Mouse (Mus musculus): ENCODE data around the gene Vipr2.

Vipr2 gene

GRCm38 (mm10) chr12:116077074-116077854 is at the start of gene Vipr2:
Gene Vipr2, plus strand, starts transcription at chr12:116077726.
- DNase-seq (ENCODE audit: low spot score) = no peak

GRCm38 (mm10) chr12:116028095-116028494 is 49.4 kb upstream of the Vipr2 start:
- DNase-seq (ENCODE audit: low spot score) = peak; percentile 71

GRCm38 (mm10) chr12:116035346-116035745 is 42.2 kb upstream of the Vipr2 start:
- DNase-seq (ENCODE audit: low spot score) = no peak

- DNase-seq (ENCODE audit: low spot score) = no peak
These were observed 32.7 kb upstream of the Vipr2 start for GRCm38 (mm10) chr12:116044785-116045184.

GRCm38 (mm10) chr12:116047440-116048377 is 29.8 kb upstream of the Vipr2 start, which contains the start of gene Zfp386:
Gene Zfp386, plus strand, starts transcription at chr12:116047724.
- DNase-seq (ENCODE audit: low spot score) = peak; percentile 100

- peak; percentile 70 for DNase-seq (ENCODE audit: low spot score)
These were observed 28.8 kb upstream of the Vipr2 start for GRCm38 (mm10) chr12:116048766-116049165.

GRCm38 (mm10) chr12:116049236-116049635 is 28.3 kb upstream of the Vipr2 start:
- peak; percentile 82 for DNase-seq (ENCODE audit: low spot score)

- peak; percentile 69 for DNase-seq (ENCODE audit: low spot score)
These were observed 27.8 kb upstream of the Vipr2 start for GRCm38 (mm10) chr12:116049701-116050100.

- DNase-seq (ENCODE audit: low spot score) = no peak
These were observed 23.2 kb upstream of the Vipr2 start for GRCm38 (mm10) chr12:116054342-116054741.

- DNase-seq (ENCODE audit: low spot score) = no peak
These were observed 21.4 kb upstream of the Vipr2 start for GRCm38 (mm10) chr12:116056112-116056511.

- no peak for DNase-seq (ENCODE audit: low spot score)
These were observed 15.8 kb upstream of the Vipr2 start for GRCm38 (mm10) chr12:116061561-116062193.

GRCm38 (mm10) chr12:116062194-116062583 is 15.3 kb upstream of the Vipr2 start:
- DNase-seq (ENCODE audit: low spot score) = peak; percentile 32

- DNase-seq (ENCODE audit: low spot score) = no peak
These were observed 14.5 kb upstream of the Vipr2 start for GRCm38 (mm10) chr12:116063020-116063419.

GRCm38 (mm10) chr12:116071023-116071422 is 6.5 kb upstream of the Vipr2 start:
- peak; percentile 60 for DNase-seq (ENCODE audit: low spot score)

GRCm38 (mm10) chr12:116077855-116078366 is 385 bp downstream of the Vipr2 start:
- DNase-seq (ENCODE audit: low spot score) = no peak

- no peak for DNase-seq (ENCODE audit: low spot score)
These were observed 5.6 kb downstream of the Vipr2 start for GRCm38 (mm10) chr12:116083125-116083524.

GRCm38 (mm10) chr12:116084294-116084693 is 6.8 kb downstream of the Vipr2 start:
- no peak for DNase-seq (ENCODE audit: low spot score)

GRCm38 (mm10) chr12:116086951-116087600 is 9.6 kb downstream of the Vipr2 start:
- DNase-seq (ENCODE audit: low spot score) = no peak

- no peak for DNase-seq (ENCODE audit: low spot score)
These were observed 12.3 kb downstream of the Vipr2 start for GRCm38 (mm10) chr12:116089836-116090235.

GRCm38 (mm10) chr12:116094765-116095555 is 17.4 kb downstream of the Vipr2 start:
- DNase-seq (ENCODE audit: low spot score) = no peak

All from adipocyte (in vitro differentiated cells).